Mouse (Mus musculus): Measurements from ENCODE around the gene Wasf2.

Wasf2 gene

DNA sequence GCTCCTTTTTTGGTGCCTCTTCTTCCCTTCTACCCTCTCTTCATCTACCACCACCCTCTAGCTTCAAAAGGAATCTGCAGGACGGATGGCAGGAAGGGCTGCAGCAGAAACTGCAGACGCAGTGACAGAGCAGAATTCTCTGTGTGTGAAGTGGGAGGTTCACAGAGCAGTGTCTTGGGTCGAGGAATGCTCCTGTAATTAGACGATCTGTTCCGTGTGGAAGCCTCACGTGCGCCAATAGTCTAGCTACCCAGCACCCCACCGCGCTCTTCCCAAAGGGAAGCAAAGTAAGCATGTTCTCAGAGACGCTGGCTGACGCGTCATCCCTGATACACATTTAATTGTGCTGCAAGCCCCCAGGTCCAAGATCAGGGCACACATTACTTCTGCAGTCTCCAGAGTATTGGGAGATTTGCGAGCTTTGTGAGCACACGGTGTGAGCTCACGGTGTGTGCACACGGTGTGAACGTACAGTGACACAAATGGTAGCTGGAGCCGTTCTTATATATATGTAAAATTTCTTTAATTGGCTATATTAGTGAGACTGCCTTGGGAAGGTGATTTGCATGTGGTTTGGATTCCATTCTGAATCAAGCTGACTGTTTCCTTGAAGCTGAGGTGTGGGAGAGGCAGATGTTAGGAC, 46.6 kb downstream of the Wasf2 start:
- DNase-seq = no peak

DNA sequence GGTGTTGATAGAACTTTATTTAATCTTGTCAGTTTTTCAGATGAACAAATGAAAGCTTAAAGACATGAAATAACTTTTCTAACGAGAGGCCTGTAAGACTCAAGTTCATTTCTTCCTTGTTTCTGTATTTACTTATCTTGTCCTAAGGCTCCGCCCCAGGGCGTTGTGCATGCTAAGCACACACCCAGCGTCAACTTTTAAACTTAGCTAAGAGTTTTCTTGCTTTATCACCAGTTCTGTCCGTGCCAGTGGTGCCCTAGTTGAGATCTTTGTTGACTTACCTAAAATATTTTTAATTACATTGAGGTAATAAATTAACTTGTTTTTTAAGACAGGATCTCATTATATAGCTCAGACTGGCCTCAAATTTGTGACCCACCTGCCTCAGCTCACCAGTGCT, 48.0 kb downstream of the Wasf2 start:
- no peak for DNase-seq

DNA sequence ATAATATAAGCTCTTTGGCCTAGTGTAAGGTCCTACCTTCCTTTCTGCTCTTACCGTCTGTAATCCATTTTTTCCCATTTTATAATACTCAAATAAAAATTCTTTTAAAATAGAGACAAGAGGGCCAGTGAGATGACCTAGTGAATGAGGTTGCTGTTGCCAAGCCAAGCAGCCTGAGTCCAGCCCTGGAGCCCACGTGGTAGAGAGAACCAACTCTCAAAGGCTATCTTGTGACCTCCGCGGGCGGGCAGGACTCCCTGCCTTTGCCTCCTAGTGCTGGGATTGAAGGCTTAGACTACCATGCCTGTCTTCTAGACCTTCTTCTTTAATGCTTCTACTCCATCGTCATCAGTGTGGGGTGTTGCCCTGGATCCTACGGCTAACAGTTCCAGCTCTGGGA, 49.0 kb downstream of the Wasf2 start:
- DNase-seq = no peak

DNA sequence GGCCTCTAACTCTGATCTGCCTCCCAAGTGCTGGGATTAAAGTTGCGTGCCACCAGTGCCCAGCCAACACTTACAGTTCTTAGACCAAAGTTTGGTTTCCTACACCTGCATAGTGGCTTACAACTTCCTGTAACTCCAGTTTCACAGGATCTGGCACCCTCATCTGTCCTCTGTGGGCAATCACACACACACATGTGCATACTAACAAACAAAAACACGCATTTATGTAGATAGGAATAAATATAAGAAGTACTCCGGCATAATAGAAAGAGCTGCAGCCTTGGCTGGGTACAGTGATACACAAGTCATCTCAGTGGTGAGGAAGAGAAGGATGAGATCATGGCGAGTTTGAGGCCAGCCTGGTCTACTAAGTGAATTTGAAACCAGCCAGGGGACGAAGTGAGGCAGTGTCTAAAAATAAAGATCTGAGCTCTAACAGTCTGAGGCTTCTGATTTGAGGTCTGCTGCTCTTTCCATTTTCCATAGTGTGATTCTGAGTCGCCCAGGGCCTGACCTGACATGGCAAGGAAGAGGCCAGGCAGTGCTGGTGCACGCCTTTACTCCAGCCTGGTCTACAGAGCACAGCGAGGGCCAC, 52.2 kb downstream of the Wasf2 start:
- no peak for DNase-seq

DNA sequence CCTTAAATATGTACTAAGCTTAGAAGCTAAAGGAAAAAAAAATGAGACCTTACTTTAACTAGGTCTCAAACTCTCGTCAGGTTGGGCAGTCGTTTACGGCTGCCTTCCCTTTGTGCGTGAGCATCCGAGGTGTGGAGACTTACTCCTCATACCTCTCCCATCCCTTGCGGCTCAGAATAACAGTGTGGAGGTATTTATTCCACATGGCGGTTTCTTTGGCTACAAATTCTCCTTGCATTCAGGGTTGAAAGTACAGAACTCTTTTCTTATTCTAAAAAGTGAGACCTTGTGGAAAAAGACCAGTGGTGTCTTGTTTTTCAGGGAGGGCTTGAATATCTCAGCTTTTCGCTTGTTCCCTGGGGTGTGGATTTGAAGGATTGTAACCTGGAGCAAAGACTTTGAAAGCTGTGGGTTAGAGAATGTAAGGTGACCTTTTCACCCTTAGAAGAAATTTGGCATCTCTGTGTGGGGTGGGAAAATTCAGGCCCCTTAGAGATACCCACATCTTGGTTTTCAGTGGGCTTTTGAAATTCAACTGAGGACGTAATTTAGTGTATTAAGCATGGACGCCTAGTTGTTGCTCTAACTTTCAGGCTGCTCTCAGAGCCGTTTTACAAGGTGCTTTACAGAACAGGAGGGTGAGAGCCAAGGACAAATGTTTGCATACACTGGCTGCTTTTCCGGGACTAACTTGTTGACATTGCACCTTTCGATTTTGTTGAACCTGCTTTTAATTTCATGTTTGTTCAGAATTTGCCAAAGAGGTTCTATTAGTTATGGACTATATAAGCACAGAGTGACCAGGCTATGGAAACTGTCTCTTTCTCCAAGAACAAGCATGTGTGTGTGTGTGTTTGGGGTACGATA, 54.0 kb downstream of the Wasf2 start:
- DNase-seq = peak in 1 of 2 experiments; percentile 43

DNA sequence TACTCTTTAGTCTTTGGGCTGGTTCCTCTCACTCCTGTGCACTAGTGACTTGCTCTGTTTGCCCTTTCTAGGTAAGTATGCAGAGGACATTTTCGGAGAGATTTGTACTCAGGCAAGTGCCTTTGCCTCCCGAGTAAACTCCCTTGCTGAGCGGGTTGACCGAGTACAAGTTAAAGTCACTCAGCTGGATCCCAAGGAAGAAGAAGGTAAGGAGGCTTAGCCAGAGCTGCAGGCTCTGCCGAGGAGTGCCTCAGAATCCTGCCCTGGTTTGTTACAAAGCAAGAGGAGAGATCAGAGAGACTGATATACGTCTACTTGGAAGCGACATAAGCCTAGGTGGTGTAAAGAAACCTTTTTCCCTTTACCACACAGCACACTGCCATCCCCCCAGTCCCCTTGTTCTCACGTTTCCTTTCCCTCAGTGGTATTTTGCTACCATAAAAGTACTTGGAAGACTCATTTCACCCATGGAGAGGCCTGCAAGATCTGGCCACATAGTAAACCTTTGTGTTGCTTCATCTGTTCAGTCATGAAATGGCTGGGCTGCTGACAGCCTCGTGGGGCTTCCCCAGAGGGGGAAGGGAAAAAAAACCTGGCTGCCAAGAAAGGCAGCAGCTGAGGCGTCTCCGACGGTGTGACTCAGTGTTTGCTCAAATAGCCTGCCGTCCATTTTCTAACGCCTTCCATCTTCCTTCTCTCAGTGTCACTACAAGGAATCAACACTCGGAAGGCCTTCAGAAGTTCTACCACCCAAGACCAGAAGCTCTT, 54.8 kb downstream of the Wasf2 start:
- DNase-seq = peak; percentile 71 to 83

DNA sequence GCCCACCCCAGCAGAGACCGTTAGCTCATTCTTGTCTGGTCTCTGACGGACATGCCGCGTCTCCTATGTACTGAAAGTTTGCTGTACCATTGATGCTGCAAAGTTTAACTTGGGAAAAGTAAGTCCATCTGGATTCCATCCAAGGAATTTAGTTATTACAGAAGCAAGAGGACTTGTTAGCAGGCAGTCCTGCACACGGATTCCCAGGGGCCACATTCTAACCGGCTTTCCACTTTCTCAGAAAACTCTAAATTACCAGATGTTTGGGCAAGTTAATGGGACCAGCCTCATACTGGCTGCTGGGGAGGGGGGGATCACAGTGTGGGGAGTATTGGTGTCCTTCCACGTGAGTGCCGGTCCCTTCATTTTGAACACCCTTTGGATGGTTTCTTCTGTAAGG, 55.6 kb downstream of the Wasf2 start:
- no peak for DNase-seq

DNA sequence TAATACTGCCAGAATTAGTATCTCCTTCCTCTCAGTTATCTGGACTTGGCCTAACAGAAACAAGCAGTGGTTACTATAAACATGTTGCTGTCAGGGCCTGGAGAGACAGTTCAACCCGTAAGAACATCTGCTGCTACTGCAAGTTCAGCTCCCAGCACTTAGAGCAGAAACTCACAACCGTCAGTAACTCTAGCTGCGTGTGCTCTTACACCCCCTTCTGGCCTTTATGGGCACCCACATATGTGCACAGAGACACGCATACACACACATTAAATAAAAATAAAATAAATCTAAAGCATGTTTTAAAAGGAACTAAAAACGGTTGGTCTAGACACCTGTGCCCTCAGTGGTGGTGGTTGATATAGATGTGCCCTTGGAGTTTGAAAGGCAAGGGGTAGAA, 56.6 kb downstream of the Wasf2 start:
- no peak for DNase-seq

DNA sequence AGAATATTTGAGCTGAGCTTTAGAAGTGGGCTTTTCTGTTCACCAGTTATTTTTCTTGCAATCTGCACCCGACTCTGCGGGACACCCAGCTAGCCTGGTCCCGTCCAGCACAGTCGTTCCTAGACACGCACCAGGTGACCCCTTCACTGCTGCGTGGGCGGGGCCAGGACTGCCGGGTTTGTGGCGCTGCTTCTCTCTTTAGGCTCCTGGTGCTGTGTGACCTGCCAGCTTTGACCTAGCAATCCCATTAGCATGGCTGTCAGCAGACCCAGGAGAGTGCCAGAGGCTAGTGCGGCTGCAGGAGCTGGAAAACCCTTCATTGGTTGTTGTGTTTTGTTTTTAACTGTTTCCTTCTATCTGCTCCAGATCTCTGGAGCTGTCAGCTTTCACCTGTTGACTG, 59.1 kb downstream of the Wasf2 start:
- no peak for DNase-seq

DNA sequence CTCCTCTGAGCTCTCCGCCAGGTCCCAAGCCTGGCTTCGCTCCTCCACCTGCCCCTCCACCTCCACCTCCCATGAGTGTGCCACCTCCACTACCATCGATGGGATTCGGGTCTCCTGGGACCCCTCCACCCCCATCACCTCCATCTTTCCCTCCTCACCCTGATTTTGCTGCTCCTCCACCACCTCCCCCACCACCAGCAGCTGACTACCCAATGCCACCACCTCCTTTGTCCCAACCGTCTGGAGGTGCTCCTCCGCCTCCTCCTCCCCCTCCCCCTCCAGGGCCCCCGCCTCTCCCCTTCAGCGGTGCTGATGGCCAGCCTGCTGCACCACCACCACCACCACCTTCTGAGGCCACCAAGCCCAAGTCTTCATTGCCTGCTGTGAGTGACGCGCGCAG, 64.2 kb downstream of the Wasf2 start:
- DNase-seq = no peak

DNA sequence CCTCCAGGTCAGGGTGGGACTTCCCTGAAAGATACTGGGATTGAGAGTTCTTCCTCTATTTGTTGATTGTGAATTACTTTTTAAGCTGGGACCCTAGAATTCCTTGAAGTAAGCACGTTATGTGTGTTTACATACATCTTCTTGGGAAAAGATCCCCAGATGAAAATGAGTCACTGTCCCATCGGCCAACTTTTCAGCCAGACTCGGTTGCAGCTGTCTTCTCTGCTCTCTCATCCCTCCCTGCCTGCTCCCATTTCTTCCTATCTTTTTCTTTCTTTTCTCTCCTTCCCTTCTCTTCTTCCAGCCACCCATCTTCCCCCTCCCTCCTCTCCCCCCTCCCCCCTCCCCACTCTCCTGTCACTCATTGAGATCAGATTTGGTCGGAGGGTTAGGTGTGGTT, 64.7 kb downstream of the Wasf2 start:
- no peak for DNase-seq

DNA sequence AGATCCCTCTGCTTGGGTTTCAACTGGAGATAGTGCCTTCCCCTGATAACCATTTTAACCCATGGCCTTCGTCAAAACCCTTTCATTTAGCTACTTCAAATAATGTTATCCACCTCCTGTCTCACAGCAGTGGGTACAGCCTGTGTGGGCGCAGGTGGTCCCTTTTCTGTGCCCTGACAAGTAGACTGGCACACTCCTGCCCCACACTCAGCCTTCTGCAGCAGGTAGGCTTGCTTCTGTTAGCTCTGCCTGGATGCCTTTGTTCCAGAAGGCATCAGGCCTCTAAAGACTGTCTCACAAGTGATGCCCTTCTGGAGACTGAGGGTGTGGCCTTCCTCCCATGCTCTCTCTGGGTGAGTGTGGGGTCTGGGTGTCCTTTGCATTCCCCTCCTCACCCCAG, 65.8 kb downstream of the Wasf2 start:
- DNase-seq = no peak

DNA sequence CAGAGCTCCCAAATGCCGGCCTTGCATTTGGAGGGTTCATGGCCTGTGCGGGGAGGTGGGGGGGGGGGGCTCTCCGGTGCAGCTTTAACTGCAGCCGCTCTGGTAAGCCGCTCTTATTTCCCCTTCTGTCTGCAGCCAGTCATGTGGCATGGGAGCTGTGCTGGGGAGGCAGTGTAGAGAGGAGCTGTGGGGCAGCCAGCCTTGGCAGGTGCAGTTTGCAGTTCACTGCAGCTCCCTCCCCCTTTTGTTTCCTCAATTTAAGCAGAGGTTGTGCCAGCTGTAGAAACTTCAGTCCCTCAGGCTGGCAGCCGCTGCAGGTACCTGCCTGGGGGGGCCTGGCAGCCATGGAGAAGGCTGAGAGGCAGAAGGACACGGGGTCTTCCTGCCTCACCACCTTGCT, 66.5 kb downstream of the Wasf2 start:
- DNase-seq = no peak

DNA sequence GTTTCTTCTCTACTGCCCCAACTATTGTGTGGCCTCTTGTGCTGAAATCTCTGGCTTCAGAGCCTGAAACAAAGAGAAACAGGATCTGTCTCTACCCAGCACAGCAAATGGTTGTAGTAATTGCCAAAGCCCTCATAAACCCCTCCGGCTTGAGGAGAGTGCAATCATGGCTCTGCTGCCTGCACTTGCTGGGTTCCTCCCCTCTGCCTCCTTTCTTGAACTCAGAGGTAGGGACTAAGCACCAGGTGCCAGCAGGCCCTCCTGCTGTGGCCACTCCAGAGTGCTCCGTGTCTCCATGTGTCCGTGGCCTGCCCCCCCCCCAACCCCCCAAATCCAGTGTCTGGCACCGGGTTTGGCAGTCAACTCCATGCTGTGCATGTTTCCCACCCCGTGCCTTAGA, 67.0 kb downstream of the Wasf2 start:
- no peak for DNase-seq

DNA sequence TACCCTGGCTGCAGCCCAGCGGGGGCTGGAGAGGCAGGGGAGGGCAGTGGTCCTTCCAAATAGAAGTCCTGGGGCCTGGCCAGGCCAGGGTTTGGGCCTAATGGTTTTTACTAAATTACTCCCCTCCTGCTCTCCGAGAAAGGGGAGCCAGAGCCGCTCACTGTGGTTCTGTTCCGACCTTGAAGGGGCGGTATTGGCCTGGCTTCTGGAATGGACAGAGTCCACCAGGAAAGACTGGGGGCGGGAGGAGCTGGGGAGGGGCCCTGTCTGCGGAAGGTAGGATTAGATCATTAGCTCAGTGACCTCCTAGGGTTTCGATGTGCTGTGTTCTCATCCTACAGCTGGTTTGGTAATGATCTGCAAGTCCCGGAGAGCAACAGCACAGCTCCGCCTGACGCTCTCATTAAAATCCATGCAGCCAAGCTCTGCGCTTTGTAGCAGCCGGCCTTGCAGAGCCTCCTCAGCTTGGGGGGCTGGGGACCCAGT, 67.5 kb downstream of the Wasf2 start:
- no peak for DNase-seq

DNA sequence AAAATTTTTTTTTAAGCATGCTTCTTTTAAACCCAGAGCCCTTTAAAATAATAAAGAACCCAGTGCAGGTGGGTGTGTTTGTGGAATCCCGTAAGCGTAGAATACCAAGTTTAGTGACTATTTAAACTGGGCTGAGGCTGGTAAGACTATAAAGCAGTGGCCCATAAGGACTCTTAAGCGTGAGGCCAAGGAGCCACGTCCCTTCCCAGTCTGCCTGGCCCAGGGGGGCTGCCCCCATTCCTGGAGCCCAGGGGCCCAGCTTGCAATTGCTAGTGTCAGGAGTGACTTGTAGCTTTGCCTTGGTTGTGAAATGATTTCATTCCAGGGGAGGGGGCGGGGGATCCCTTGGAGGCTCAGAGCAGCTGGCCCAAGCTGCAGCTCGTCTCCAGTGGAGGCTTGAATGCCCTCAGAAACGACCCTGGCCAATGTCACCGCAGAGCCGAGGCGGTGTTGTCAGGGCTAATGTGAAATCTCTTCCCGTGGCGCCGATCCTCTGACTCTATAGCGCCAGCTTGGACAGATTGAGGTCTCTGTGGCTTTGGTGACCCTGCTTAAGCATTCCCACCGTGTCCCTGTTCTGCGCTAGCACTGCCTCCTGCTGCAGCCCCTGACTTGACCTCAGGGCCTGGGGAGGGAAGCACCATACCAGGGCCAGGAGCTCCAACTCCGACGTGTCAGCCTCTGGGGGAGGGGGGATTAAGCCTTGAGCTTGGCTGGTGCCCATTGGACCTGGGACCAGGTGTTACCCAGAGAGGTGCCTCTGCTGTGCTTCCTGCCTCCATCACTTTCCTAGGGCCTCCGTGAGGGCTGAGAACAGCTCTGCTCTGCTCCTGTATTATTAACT, 68.3 kb downstream of the Wasf2 start:
- DNase-seq = no peak

DNA sequence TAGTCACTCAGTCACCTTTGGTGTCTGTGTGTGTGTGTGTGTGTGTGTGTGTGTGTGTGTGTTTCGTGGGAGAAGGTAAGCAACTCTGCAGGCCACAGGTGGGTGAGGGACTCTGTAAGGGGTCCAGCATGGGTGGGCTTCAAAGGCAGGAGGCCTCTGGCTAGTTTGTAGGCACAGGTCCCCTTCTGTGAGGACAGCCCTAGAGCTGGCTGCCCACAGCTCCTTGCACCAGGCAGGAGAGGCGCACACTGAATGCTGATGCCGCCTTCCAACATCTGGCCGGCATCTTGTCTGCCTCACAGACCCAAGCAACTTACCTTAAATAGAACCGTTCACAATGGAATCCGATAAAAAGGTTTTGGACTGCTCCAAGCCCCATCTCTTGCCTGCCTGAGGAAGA, 69.4 kb downstream of the Wasf2 start:
- DNase-seq = no peak

DNA sequence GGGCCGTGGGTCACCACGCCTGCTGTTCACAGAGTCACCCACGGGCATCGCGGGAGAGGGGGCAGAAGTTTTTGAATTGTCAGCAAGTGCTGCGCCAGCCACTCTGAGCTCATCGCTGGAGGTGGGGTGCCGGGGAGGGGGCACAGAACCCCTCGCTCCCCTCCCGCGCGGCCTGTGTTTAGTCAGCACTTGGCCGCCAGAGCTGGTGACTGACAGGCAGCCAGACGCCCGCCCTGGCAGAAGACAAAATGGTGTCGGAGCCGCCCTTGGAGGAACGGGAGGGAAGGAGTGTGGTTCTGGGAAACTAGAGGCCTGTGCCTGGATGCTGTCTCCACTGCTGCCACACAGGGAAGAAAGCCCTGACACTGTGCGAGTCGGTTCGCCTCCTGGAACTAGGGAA, 70.0 kb downstream of the Wasf2 start:
- DNase-seq = peak in 1 of 2 experiments; percentile 43

DNA sequence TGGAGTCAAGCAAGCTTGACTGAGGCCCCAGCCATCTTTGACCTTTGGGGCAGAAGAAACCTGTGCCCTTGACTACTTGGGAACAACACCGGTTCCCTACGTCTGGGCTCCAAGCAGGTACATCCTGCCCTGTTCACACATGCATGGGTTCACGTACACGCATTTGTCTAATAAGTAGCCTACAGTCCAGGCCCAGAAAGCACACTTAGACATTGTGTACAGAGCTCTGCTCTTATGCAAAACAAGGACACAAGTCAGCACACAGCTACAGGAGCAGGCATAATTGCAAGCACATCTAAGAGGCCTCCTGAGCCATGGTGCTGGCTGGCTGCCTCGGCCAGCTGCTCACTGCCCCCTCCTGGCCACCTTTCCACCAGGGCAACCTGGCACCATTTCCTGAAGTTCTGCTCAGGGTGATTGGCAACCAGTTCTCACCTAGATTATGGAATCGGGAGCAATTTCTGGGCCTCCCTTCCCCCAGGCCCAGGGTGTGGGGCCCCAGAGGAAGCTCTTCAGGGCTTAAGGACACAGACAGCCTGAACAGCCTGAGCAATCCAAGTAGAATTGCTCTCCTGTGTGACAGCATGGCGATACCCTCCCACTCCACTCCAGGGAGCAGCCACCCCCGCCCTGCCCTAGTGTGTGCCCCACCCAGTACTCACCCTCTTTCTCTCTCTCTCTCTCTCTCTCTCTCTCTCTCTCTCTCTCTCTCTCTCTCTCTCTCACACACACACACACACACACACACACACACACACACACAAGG, 70.9 kb downstream of the Wasf2 start:
- DNase-seq = peak; percentile 81 to 84

DNA sequence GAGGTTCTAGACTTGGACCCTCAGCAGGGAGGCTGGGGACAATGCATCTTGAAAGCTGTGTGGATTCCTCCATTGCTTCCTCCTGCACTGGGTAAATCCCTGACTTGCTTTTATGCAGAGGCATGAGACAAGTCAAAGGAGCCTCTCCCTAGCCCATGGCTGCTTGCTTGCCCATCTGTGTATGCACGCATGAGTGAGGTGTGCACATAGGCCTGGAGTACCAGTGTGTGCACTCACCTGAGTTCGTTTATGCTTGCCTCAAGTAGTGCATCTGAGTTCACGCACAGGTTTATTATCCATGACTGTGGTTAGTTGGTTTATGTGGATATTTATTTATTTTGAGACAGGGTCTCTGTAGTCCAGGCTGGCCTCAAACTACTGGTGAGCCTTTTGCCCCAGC, 71.9 kb downstream of the Wasf2 start:
- no peak for DNase-seq

DNA sequence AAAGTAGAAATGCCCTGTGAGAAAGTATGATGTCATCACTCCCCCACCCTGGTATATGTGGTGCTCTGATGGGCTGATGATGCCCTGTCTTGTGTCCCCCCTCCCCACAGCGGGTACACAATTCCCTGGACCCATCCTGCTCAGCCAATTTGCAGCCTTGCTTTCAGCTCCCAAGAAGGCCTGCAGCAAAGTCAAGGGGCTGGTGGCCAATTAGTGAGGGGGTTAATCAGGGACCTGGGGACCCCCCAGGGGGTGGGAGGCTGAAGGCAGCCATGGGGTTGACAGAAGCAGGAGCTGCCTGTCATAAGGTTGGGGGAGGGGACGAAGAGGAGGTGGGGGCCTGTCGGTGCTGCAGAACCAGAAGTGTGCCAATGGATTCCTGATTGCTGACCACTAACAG, 73.3 kb downstream of the Wasf2 start:
- no peak for DNase-seq

Data from lung, adult 18-20 months (tissue).